Mouse (Mus musculus) heart, postnatal 25 days (tissue): ENCODE results near the gene Fgd2. TPM values are rescaled to one million over a fixed set of nuclear protein-coding genes. Genes with fewer than 3 reads are reported as not detected.
"Not testable (repeated sequence)": the region's sequence is repeated elsewhere in the genome, so short reads cannot be mapped to it uniquely, and the experiment has no call there.

Experiments
- DNase-seq: peaks from one replicate; pipeline ENCODE4 v3.0.0; 2022; ENCODE audit warnings: low spot score
- intact Hi-C: fragments of 180-260 bp; cut with DNase I; formaldehyde crosslinking; loops from one replicate; pipeline ENCODE4 v1.15.1; 2025
- total RNA-seq, 2 experiments: library from RNA; stranded (reverse); gene quantifications; 2 replicates each; pipeline ENCODE4 v1.2.3; 2021

The Fgd2 gene
- total RNA-seq = 1 to 10 TPM; 1.8 to 2.7 TPM

DNA sequence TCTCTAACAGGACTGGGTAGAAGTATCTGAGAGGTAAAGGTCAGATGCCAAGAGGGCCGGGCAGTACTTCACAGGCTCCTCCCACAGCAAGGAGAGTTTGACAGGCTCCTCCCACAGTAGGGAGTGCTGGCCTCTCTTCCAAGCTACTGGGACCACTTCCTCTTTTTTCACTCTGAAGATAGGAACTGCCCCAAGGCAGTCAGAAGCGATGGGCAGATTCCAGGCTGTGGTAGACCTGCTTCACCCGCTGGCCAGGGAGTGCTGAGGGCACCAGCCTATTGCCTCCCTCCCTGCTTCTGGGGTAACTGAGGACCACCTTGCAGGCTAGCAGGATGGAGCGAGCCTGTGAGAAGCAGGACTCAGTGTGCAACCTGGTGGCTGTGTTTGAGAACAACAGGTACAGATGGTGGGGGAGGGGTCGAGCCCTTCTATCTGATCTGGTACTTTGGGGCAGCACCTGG, at the start of gene Fgd2:
TSS of gene Fgd2 (plus strand) at position 154 of the 461 bp plus-strand sequence.
- DNase-seq = no peak
- intact Hi-C loops = no loop called here

DNA sequence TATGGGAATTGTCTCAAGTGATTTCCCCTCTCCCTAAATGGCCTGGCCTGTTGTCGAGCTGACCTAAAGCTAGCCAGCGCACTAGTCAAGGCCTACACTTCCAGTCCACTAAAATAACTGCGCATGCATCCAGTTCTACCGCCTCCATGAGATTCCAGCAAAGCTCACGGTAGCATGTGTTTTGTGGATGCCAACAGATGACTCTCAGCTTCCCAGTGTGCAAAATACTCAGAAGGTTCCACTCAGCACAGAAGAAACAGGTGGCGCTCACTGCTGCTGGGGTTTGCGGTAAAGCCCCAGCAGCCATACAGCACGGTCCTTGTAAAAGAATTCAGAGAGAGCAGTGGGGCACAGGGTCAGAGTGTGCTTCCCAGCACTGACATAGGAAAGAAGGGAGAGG, 49.1 kb upstream of the Fgd2 start:
- intact Hi-C loops = no loop called here
- no peak for DNase-seq

DNA sequence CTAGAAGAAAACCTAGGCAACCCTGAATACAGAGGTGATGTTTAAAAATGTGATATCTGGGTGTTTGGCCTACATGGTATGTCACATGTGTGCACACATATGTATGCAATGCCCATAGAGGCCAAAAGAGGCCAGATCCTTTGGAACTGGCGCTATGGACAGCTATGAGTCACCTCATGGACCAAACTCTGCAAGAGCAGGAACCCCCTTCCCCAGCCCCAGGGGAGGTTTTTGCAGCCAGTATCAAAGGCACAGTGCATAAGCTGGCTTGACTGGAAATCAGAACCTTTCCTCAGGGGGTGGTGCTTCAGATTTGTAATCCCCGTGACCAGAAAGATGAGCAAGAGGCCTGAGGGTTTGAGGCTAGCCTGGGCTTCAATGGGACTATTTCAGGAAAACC, 48.6 kb upstream of the Fgd2 start:
- intact Hi-C loops = no loop called here
- no peak for DNase-seq

DNA sequence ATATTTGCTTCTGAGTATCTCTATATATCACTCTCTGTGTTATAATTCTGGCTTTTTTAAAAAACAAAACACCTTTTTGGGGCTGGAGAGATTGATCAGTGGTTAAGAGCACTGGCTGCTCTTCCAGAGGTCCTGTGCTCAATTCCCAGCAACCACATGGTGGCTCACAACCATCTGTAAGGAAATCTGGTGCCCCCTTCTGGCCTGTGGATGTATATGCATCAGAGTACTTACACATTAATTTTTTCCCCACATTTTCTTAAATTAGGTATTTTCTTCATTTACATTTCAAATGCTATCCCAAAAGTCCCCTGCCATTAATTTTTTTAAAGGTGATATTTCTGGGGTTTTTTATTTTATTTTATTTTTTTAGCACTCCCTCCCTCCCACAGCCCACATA, 47.4 kb upstream of the Fgd2 start:
- no peak for DNase-seq
- intact Hi-C loops = no loop called here

DNA sequence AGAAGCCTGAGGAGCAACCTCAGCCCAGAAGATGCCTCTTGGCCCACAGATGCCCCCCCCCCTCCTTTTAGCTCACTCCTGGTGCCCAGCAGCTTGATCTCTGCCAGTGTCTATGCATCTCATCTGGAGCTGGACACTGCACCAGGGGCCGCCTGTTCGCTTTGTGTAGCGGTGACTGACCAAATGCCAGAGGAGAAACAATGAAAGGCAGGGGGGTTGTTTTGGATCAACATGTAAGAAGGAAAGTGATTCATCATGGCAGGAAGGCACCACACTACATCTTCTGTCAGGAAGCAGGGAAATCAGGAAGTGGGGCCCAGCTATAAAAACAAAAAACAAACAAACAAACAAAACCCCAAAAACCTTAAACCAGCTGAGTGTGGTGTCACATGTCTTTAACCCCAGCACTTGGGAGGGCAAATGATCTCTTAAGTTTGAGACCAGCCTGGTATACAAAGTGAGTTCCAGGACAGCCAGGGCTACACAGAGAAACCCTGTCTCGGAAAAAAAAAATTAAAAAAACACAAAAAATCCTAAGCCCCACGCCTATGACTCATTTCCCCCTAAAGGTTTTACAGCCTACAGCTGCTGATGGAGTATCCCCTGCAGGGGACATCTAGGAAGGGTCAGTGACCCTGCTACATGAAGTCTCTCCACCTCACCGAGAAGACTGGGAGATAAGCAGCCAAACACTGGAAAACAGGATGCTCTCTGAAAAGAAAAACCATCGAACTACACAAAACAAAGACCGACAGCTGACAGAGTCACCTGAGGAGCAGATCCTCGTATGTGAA, 44.8 kb upstream of the Fgd2 start:
- no peak for DNase-seq
- intact Hi-C loops = no loop called here

DNA sequence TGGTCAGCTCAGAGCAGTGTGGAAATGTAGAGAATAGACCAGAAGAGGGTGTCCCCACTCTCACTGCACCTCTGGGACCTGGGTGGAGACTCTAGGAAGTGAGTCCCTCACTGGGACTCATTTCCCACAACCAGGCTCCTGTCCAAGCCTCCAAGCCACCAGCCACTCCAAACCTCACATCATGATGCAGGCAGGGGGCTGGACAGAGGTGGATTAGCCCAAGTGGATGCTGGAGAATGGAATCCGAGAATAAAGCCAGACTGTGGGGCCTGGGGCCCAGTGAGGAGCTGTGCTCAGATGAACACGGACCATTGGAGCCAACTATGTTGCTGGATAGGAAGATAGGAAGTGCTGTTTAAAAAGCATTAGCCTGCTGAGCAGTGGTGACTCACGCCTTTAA, 43.8 kb upstream of the Fgd2 start:
- intact Hi-C loops = no loop called here
- no peak for DNase-seq

DNA sequence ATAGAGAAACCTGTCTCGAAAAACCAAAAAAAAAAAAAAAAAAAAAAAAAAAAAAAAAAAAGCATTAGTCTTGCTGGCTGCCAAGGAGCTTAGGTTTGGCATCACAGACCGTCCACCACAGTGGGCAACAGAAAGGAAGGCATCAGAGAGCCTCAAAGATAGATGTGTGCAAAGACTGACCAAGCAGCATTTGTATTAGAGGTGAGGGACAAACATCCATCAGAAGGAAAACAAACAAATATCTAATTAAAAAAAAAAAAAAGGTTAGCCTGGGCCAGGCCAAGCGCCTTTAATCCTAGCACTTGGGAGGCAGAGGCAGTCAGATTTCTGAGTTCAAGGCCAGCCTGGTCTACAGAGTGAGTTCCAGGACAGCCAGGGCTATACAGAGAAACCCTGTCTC, 43.3 kb upstream of the Fgd2 start, which contains the start of gene Pi16:
TSS of gene Pi16 (plus strand) at position 301 of the 400 bp plus-strand sequence.
- intact Hi-C loops, DNase-seq: not testable (repeated sequence)

DNA sequence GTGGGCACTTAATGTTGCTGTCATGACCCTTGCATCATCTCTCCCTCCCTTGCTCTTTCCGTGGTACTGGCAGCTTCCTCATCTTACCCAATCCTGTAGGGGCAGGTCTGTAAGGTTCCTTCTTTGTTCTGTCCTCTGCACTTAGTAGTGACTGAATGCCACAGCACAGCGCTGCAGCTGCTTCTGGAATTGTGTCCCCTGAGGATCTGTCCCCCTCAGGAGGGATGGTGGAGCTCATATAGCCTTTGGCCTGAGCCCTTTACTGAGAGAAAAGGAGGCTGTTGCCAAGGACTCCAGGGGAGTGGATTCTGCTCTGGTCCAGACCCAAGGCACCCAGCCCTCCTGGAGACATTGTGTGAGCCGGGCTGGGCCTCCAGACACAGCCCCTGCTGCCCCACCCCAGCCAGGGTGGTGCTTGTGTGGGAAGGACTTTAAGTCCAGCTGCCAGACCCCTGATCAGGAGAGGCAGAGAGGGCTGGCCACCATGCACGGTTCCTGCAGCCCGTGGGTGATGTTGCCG, 41.9 kb upstream of the Fgd2 start:
- peak; percentile 49 for DNase-seq
- intact Hi-C loops = no loop called here

DNA sequence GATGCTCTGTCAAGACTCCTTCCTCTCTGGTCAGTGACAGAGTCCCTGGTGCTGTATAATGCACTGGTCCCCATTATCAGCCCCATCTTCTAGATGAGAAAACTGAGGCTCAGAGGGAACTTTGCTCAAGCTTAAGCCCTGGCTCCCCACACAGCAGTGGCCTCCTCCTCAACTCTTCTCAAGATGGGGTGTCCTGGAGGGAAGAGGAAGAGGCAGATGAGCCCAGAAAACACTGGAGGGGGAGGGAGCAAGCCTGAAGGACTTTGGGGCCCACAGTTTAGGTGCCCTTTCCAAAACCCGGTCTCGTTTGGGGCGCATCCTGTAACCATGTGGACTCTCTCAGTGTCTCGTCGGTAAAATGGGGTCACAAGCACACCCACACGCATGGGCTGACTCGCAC, 41.2 kb upstream of the Fgd2 start:
- intact Hi-C loops = no loop called here
- DNase-seq = no peak

DNA sequence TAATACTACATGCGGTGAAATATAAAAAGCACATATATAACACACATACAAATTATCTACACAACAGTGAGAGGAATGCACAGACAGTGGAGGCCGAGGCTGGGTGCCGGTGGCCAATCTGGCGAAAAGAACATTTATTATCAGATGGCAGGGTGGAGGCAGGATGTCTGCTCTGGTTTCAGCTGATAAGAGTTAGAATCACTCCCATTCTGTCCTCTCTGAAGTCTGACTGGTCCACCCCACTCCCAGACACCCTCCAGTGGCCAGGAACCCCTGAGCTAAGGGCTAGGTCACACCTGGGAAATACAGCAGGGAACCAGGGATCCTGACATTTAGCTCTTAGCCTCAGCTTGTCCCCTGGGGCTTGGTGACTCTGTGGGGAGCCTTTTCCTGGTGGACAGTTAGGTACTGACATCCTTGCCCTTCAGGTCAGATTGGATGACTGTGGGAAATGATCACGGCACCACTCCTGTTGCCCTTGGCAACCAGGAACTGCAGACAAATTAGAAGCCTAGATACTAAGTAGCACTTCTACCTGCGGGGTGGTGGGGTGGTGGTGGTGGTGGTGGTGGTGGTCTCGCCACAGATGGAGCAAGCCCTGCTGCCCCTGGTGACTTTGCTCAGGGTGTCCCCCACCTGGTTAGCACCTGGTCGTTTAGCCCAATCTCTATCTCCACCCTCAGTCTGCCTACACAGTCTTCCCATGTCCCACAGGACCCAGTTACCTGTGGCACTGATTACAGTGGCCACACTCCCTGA, 40.7 kb upstream of the Fgd2 start:
- intact Hi-C loops = no loop called here
- no peak for DNase-seq

DNA sequence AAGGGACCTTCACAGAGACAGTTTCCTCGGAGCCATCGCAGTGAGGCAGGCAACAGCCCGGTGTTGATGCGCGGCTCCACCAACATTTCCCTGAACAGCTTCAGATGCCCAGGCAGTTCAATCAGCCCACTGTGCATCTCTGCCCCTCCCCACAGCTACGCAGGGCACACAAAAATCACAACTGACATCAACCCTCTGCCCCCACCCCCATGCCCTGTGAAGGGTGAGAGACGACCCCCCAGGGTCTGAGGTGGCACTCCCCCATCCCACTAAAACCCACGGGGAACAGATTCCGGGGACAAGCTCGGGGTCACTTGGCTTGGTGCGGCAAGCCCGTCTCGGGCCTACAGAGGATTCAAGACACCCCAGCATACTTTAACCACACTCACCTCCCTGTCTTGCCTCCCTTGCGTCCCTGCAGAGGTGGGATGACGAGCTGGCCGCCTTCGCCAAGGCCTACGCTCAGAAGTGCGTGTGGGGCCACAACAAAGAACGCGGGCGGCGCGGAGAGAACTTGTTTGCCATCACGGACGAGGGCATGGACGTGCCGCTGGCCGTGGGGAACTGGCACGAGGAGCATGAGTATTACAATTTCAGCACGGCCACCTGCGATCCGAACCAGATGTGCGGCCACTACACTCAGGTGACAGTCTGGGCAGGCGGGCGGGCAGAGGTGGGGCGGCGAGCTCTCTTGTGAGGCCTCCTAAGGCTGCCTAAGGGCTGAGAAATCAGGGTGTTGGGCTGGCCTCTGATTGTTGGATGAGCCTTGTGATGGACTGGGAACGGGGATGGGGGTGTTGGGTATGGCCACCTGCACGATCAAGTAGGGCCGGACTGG, 38.7 kb upstream of the Fgd2 start:
- DNase-seq = no peak
- intact Hi-C loops = no loop called here

DNA sequence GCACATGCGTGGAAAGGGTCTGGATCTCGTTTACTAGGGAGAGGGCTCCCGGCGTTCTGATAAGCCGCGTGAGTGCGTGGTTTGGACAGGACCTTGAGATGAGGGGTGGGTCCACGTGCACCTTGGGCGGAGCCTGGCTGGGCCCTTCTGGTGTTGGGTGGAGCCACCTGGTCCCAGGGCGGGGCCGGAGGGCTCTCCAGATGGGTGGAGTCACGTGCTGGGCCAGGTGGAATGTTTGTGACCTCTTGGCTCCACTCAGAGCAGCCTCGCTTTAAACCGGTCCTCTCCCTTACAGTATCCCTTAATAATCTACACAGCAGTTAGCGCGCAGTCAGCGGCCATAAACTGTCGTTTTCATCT, 38.1 kb upstream of the Fgd2 start:
- intact Hi-C loops = no loop called here
- no peak for DNase-seq

DNA sequence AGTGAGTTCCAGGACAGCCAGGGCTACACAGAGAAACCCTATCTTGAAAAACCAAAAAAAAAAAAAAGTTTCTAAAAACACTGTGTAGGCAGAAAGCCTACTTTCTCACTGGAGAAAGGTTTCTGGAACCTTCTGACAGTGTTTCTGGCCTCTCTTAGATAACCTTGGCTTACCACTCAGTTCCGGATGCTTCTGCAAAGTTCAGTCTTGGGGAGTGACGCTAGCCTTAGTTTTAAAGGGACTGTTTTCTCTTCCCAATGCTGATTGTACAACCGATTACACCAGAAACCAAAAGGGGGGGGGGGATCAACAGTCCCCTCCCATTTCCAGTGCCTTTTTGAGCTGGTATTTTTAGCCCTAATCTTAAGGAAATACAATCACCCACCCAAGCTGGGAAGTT, 37.1 kb upstream of the Fgd2 start:
- intact Hi-C loops = no loop called here
- no peak for DNase-seq

DNA sequence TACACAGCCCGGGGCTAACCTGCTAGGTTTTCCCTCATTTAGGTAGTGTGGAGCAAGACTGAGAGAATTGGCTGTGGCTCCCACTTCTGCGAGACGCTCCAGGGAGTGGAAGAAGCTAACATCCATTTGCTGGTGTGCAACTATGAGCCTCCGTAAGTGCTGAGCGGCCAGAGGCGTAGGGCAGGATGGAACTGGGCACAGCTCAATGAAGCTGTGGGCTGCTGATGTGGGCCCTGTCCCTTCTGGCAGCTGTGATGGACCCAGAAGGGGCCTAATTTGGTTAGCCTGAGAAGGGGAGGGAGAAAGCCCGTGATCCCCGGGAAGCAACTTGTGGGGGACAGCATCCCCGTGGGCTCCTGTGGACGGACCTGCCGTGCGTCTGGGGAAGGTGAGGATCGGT, 34.9 kb upstream of the Fgd2 start:
- no peak for DNase-seq
- intact Hi-C loops = no loop called here

DNA sequence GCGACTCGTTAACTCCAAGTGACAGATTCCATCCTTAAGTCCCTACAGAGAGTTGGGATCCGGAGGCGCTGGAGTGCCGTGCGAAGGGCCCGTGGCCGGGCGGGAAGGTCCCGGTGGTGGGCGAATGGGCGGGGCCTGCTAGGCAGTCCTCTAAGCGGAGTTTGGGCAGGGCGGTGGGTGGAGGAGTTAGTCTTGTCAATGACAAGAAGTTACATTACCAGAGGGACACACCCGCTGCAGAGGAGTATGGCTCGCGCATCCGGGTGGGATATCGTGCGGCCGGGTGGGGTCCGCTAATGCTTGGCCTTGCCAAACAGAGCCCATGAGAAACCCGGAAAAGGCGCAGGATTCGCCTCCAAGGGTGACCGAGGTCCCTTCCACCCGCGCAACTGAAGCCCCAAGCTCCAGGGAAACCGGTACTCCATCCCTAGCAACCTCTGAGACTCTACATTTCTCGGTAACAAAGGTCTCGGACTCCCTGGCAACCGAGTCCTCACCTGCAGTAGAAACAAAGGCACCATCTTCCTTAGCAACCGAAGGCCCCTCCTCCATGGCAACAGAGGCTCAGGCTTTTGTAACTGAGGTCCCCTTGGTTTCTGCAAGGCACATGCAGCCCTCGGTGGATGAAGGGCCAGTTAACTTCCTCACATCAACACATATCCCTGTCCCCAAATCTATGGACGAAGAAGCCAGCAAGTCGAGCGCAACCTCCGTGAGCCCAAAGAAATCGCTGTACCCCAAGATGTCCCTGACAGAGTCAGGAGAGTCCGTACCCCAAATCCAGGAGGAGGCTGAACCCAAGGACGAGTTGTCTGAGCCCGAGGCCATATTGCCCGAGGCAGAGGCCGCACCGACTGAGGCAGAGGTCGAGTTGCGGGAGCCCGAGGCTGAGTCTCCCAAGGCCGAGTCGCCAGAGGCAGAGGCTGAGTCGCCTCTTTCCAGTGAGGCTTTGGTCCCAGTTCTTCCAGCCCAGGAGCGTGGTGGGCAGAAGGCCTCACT, 33.9 kb upstream of the Fgd2 start:
- peak; percentile 35 for DNase-seq
- intact Hi-C loops = no loop called here

DNA sequence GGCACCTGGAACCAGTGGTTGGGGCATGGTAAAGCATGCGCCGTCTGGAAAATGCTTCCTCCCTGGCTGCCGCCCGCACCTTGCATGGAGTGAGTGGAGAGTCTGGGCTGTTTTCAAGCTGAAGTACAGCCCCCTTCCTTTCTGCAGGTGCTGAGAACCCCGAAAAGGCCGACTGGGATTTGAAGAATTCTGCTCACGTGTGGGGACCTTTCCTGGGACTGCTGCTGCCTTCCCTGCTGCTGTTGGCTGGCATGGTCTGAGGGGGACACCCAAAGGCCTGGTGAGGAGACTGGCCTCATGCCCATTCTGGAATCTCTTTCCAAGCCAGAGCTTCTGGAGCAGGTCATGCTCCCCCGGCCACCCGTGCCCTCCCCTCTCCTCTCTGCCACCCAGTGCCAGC, 33.0 kb upstream of the Fgd2 start:
- intact Hi-C loops = no loop called here

DNA sequence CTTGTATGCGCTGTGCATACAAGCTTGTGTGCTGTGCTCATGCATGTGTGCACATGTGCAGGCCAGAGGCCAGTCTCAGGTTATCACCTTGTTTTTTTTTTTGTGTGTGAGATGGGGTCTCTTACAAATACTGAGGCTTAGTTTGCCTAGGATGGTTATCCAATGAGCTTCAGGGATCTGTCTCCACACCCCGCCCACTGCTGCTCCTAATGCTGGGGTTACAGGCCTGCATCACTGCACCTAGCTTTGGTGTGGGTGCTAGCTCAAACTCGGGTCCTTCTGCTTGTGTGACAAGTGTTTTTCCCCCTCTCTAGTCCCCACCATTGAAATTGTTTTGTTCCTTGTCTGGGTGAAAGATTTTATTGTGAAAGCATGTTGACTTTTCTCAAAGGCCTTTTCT, 30.5 kb upstream of the Fgd2 start:
- intact Hi-C loops = no loop called here
- no peak for DNase-seq

More for the DNA sequence above, 33.0 kb upstream of the Fgd2 start:
- DNase-seq = no peak

DNA sequence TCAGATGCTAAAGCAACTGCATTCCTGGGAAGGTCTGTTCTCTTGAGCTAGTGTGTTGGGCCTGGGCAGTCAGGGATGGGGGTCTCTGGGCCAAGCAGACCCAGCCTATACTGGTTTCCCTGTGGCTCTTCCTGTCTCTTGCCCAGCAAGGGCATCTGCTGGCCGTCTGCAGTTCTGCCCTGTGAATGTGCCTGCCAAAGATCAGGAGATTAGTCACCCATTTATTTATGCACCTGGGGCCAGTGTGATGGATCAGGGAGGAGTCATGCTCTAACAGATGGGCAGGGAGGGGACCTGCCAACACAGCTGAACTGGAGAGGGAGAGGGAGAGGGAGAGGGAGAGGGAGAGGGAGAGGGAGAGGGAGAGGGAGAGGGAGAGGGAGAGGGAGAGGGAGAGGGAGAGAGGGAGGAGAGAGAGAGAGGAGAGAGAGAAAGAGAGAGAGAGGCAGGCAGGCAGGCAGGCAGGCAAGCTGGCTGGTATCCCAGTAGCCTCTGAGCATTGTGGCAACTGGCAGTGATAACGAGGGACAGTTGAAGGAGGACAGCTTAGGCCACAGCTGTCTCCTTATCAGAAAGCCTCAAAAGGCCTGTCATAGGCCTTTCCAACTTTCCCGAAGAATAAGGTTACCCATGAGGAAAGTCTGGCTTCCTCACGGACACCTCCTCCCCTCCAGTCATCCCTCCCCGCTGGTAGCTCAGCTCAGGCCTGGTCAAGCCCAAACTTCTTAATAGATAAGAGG, 29.9 kb upstream of the Fgd2 start:
- intact Hi-C loops = no loop called here
- no peak for DNase-seq
